Mouse (Mus musculus): ENCODE measurements around the gene Ocm.

GRCm38 (mm10) chr5:144043166-144043565, 16.7 kb upstream of the Ocm start:
- TF ChIP-seq CTCF (IDR thresholded peaks at IDR 0.05; ENCODE audit: borderline replicate concordance, insufficient read depth, low read depth, low read length), result no peak
- TF ChIP-seq POLR2A (IDR thresholded peaks at IDR 0.05; ENCODE audit: borderline replicate concordance, insufficient read depth, low read length), result no peak

Data from cerebellum, adult 2 months (tissue).